Mouse (Mus musculus): ENCODE results near the gene Zfp385b.

The Zfp385b gene

DNA sequence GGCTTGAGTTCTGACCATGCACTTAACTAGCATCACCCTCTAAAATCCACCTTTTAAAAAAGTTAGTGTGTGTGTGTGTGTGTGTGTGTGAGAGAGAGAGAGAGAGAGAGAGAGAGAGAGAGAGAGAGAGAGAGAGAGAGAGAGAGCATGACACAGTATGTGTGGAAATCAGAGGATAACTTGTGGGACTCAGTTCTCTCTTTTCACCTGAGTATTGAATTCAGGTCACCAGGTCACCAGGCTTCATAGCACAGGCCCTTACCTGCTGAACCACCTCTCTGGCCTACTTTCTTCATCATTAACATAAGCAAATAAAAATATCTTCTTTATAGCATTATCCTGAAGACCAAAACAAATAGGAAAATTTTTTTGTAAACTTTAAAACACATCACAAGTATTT, at the start of gene Zfp385b:
Gene Zfp385b (minus strand): TSS at position 101 of the 400 bp plus-strand sequence.
- DNase-seq (ENCODE audit: low spot score): no peak

DNA sequence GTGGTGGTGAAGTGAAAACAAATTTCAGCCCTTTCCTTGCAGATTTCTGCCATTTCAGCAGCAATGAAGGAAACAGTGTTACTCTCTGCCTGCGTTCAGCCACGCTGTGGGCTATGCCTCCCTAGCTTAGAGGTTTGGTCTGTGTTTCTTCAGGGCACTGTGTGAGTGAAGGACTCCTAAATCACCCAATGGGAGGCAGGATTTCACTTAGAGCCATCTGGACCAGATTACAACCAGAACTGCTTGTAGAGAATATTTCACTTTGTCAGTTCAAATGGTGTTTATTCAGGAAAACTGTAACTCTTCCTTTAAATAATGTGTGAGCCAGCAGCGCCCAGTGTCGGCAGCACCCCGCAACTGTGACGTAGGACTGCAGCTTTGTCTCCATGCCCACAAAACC, 44.5 kb upstream of the Zfp385b start:
- no peak for DNase-seq (ENCODE audit: low spot score)

DNA sequence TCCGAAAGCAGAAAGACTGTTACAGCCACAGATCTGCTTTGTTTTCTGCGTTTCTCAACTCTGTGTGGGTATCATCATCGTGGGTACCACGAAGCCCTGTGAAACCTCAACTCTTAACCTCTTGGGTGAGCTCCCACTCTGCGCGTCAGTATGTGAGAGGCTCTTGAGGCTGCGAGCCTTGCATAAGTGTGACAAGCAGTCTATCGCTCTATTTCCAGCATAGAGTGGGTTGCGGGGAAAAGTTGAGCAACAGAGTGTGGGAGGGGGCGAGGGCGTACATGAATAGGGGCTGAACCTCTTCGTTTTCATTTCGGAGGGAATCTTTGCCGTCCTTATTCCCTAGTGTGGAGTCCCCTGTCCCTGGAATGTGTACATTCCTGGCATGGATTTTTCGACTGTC, 44.1 kb upstream of the Zfp385b start:
- DNase-seq (ENCODE audit: low spot score): no peak

DNA sequence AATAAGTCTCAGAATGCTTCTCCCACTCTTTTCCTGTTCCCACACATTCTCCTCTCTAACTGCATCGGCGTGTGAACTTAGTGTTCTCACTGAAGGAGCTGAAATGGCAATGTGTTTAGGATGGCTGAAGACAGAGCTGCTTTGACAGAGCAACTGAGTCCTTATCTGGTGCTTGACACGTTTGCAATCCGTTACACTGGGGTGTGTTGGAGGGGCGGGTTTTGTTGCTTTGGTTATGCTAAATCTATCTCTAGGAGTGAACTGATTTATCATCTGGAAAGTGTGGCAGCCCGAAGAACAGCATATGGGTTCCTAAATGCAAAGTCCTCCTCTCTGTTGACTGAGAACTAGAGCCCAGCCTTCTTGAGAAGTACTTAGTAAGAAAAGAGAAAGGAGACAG, 22.0 kb upstream of the Zfp385b start:
- DNase-seq (ENCODE audit: low spot score): no peak

DNA sequence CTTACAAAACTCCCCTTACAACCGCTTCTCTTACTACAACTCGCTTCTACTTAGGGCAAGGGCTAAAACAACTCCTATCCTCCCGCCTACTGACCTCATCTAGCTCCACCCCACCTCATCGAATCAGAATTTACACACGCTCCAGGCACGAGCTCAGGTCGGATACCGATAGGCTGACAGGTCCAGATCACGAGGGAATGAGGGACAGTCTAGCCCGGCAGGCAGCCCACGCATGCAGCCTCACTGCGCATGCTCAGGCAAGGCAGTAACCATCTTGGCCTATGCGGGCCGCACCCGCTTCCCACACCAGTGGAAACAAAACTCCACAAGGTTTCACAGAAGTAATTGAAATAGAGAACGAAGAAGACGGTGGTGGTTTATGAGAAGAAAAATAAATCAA, 20.1 kb upstream of the Zfp385b start:
- DNase-seq (ENCODE audit: low spot score): no peak

DNA sequence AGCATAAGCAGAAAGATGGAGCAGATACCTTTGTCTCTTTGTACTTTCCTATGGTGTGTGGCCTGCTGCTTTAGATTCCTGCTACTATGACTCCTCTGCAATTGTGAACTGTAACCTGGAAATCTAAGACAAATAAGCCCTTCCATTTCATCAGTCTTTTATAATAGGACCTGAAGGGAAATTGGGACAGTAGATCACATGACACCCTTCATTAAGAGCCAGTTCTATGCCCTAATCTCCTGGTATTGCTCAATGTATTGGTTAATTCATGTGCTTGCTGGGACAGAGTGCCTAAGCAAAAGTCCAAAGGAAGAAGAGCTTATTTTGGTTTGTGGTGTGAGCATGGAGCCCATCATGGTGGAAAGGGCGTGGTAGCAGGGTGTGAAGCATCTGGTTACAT, 19.2 kb upstream of the Zfp385b start:
- DNase-seq (ENCODE audit: low spot score): no peak

DNA sequence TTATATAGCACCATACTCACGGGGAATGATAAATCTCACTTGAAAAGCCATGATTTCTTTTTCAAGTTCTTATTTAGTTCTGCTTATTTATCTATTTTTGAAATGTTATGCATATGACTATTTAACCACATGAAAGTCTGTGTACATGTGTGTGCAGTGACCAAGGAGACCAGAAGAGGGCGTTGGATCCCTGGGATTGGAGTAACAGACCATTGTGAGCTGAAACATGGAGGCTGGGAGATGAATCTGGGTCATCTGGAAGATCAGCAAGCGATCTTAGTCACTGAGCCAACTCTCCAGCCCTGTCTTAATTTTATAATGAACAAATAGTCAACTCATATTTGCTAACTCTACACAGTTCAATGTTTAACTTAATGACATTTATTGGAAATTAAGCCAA, 16.3 kb upstream of the Zfp385b start:
- no peak for DNase-seq (ENCODE audit: low spot score)

DNA sequence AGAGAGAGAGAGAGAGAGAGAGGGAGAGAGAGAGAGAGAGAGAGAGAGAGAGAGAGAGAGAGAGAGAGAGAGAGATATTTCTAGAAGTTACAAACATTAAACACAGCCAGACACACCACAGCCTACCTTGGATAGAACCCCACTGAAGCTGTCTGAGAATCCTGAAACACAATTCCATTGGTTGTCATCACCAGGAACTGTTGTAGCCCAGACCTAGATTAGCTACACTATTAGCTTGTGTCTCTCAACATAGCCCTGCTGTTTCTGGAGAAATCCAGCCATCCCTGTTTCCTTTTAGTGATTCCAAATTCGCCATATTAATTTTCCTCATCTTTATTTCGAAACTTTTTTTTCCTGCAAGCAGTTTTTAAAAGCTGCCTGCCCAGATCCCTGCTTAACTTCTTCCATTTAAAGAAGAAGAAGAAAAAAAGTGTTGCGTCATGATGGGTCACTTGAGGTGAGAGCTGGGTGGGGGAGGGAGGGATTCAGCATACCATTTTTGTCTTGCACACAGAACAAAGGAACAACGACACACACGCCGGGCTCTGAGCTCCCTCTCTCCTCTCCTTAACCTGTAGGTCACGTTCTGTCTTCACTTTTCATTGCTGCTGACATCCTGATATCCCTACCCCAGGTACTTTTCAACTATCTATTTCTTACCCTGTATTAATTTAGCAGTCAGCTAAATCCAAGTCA, 6.8 kb upstream of the Zfp385b start:
- DNase-seq (ENCODE audit: low spot score): no peak

DNA sequence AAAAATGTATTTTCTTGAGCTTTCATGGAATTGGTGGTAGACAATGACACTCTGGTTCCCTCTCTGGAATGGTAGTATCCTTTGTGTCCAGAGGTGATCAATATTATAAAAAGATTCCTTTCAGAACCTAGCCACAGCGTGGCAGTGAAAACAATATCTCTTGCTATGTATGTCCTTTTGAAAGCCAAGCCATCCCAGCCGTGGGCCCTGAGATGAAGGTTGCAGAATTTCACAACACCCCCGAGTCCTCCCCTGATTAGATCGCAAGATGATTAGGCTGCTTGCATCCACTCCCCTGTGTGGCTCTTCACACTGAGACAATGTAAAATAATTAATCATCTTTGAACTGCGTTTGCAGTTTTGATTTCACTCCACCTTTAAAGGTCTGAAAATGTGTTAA, 3.6 kb upstream of the Zfp385b start:
- DNase-seq (ENCODE audit: low spot score): no peak

DNA sequence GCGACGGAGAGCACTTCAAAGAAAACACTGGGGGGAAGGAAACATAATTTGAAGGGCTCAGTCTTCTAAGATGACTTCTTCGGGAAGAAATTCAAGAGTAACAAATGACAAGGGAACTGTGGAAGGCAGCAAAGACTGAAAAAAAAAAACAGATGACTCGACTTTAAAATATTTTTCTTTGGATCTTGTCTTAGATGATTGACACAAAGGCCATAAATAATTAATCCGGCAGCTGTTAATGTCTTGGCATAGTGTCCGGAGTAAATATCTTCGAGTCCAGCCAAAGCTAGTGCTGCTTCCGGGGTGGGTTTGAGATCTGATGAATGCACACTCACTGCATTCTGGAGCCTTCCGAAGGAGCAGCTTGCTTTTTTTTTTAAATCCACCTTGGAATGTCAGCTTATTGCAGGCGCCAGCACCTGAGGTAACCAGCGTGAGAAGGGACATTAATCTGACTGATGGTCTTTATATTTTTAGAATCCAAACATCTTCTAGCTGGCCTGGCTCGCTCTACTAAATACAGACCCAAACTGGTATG, 2.0 kb downstream of the Zfp385b start:
- DNase-seq (ENCODE audit: low spot score): no peak

DNA sequence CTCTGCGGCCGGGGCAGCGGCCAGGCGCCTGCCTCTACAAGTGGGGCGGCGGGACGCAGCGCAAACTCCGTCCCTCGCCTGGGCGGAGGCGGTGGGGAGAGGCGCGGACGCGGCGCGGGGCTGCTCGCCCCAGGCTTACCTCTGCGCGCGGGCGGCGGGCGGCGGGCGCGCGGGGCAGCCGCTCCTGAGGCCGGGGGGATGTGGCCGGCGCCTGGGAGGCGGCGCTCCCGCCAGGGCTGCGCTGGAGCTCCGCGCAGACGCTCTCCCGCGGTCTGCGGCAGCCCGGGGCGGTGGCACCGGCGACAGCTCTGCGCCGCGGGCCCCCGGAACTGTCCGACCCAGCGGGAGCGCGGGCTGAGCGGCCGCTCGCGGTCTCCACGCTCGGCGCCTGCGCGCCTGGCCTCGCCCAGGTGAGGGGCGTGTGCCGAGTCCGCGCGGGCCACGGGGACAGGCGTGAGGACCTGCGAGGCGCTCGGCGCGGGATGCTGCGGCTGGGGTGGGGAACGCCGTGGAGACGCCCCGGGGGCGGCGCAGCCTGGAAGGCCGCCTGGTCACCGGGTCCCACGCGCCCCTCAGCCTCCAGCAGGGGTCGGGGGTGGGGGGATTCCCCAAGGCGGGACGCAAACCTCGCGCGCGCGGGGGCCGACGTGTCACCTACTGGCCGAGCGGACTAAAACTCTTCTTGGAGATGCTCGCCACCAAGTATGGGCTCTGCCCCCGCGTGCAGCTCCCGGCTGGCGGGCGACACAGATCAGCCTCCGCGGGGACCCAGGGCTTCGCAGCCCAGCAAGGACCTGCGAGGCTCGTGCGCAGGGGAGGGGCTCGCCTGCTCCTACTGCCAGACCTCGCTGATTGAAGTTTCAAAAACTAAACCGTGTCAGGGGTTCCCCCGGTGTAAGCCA, 2.8 kb downstream of the Zfp385b start:
- no peak for DNase-seq (ENCODE audit: low spot score)

DNA sequence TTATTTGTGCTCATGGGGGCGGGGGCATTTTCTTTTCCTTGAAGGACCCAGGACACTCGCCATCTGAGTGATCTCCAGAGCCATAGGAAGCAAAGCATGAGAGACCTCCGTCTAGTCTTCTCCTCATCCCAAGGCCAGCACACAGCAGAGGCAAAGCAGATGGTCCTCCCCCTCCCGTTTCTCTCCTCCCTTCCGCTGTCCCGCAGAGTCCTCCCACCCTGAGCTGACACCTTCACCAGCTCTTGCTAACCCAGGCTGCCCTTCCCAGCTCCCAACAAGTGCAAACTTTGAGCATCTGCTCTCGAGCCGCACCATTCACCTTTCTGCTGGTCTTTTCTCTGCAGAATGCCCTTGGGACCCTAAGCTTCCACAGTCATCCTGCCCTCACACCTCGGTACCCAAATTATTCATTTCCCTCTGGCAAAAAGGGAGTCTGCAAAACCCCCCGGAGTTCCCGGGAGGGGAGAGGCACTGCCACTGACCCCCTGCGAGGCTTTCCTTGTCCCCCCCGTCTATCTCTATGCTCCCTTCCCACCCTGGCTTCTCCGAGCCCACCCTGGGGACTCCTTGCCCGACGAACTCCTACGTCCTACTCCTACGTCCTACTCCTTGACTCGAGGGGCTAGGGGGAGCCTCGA, 3.5 kb downstream of the Zfp385b start:
- no peak for DNase-seq (ENCODE audit: low spot score)

DNA sequence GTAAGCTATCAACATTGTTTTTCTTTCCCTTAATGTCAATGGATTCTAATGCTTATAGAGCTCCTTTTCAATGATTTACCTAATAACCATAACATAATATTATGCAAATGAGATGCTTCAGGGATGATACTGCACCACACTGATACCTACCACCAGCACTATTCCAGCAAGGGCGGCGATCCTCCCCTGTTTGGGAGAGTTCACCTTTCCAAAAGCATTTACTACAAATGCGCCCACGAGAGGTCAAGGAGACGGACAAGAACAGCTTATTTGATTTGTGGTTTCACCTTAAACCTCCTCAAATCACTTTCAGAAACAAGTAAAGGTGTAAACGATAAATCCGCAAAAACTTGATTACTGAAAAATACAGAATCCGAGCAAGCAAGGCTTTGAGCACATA, 4.5 kb downstream of the Zfp385b start:
- DNase-seq (ENCODE audit: low spot score): no peak

DNA sequence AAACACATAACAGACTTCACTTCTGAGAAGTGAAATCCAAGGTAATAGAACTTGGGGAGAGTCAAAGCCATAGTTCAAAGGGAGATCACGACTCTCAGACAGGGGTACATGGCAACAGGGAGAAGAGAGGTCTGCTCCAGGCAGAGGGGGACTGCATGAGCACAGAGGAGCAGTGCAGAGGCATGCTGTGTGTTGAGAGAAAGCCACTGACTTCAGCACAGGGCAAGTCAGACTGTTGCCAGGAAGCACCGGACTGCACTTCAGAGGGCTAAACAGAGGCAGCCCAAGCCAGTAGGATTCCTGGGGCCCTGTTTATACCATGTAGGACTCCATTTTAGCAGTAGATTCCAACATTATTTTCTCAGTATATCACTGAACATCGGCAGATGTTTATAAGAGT, 6.4 kb downstream of the Zfp385b start:
- DNase-seq (ENCODE audit: low spot score): no peak

DNA sequence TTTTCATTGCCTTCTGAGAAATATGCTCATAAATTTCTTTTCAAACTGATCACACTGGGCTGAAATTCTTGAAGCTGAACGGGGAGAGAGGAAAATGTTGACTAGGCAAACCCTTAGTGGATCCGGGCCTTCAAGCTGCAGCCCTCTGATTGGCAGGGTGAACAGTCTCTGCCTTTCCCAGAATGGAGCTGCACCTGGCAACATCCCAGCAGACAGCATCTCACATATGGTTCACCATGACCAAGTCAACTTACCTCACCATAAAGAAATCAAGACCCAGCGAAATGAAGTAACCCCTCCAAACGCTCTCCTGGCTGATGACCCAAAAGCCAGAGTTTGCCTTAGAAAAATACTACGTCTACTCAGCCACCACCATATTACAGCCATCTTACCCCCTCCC, 8.7 kb downstream of the Zfp385b start:
- DNase-seq (ENCODE audit: low spot score): no peak

DNA sequence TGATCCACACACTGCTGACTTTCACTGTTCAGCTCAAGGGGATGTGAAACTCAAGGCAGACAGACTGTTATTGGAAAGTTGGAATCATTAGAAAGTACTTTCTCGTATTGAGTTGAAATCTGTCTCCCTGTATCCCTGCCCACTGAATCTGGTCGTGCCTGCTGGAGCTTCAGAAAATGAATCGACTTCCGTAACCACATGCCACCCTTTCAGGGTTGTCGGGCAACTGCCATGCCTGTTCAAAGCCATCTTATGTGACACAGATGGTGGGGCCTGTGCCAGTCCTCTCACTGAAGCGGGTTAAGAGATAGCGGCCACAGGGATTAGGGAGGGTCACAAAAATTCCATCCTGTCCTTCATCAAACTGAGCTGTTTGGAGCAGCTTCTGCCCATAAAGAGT, 14.7 kb downstream of the Zfp385b start:
- no peak for DNase-seq (ENCODE audit: low spot score)

DNA sequence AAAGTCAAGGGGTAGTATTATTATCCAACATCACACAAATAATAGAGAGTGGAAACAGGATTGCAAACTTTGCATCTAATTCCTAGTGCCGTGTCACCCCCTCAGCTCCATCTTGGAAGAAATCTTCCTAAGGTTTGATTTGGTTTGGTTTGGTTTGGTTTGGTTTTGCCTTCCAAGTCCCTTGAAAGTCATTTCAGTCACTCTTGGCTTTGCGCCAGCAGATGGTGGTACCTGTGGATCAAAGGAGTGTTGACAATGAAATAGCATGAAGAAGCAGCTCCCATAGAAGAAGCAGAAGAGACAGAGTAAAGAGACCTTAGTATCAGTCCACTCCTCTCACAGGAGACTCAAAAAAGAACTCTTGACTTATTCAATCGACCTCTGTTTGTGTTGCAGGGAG, 17.1 kb downstream of the Zfp385b start:
- DNase-seq (ENCODE audit: low spot score): no peak

DNA sequence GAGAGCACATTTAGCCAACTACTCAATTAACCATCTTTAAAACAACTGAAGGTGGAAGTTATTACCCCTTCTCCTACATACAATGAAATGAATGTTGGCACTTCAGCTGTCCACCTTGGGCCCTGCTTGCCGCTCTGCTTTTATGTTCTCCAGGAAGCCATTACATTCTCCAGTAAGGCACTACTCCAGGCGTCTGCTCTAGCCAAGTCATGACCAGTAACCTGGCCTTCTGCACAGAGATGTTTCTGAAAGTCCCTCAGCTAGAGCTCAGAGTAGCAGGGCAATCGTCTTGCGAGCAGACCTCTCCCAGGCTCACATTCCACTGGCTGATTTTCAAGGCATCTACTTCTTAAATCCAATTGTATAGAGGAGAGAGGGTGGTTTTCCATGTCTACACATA, 18.0 kb downstream of the Zfp385b start:
- no peak for DNase-seq (ENCODE audit: low spot score)

DNA sequence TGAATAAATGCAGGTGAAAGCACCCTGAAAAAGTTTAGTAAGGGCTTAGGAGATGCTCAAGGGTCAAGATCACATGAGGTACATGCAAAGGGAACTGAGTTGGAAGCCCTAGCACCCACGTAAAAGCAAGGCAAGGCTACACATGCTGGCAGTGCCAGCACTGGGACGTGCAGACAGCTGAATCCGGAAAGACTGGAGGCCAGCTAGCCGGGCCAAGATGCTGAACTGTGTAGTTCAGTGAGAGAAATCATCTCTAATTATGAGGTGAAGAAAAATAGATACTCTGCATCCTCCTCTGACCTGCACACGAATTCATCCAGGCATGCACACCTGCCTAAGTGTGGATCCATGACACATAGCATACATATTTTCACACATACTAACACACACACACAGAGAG, 18.4 kb downstream of the Zfp385b start:
- DNase-seq (ENCODE audit: low spot score): no peak

DNA sequence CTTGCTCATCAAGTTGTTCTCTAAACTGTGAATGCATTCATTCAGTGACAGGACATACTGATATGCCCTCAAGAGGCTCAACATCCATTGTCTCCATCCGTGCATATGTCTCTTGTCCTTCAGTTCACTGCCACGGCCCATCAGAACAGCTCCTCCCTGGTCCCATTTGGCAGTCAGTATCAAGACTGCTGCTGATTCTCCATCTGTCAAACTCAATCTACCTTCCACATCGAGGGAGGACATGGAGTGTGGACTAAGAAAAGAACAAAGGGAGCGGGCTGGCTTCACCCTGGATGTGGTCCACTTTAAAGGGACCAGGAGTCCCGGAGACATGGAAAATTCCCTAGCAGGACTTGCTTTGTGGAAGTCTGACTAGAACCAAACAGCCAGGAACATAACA, 22.2 kb downstream of the Zfp385b start:
- DNase-seq (ENCODE audit: low spot score): no peak

DNA sequence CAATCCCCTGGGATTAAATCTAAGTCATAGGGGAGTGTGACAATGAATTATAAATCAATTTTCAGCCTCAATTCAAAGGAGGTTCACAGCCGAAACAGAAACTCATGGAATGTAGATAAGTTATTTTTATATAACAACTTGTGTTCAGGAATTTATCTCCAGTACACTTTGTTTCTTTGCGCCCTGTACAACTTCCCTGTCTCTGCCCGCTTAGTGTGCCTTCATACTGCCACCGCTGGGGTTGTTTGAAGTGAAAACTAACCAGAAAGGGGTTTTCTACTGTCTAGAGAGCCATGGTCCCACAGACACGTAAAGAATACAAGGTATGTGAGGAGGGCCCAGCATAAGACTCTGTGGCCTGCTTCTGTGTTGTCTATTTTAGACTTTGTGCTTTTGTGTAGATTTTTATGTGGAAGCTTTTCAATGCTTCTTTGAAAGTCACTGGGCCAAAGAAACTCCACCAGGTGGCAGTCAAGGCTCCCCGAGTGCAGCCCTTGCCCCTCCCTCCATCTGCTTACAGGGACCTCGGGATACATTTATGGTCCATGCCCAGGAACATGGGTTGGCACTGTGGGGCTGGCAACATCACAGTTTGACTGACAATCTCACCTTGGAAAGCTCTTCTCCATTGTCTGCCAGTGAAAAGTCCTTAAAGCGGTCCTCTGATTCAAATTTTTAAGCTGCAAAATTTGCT, 23.4 kb downstream of the Zfp385b start:
- no peak for DNase-seq (ENCODE audit: low spot score)

DNA sequence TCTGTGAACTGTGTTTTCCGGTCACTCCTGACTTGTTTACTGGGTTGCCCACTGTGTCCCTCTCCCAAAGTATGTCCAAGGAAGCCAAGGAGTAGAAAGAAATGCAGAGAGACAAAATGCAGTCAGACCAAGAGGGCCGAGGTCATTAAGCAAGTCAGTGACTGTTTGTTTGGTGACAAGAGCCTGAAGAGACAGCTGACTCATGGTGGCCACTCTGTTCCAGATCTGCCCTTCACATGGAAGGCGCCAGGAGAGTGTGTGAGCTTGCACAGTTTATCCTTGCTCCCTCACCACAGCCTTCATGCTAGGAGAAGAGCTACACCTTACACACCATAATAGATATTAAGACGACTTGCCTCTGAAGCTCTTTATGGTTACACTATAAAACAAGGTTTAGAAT, 28.6 kb downstream of the Zfp385b start:
- DNase-seq (ENCODE audit: low spot score): no peak
